Mouse (Mus musculus) natural killer cell, adult 2 months (primary cell): Measurements from ENCODE around the gene Arid1b.

ENCODE experiments used
- DNase-seq, 2 experiments: peaks; one replicate each; pipeline ENCODE4 v3.0.0; 2022; ENCODE audit warnings: low spot score in 2 of 2

The Arid1b gene

GRCm38 (mm10) chr17:5154322-5154721 is 160.2 kb downstream of the Arid1b start:
- DNase-seq: no peak

- DNase-seq: no peak
Measured at GRCm38 (mm10) chr17:5157609-5158008, 163.5 kb downstream of the Arid1b start.

GRCm38 (mm10) chr17:5162525-5162924 is 168.4 kb downstream of the Arid1b start:
- no peak for DNase-seq

GRCm38 (mm10) chr17:5163251-5163826 is 169.2 kb downstream of the Arid1b start:
- peak; percentile 54 to 72 for DNase-seq

GRCm38 (mm10) chr17:5164794-5165193 is 170.7 kb downstream of the Arid1b start:
- DNase-seq: no peak

- peak; percentile 18 to 30 for DNase-seq
Measured at GRCm38 (mm10) chr17:5165201-5165825, 171.2 kb downstream of the Arid1b start.

DNA sequence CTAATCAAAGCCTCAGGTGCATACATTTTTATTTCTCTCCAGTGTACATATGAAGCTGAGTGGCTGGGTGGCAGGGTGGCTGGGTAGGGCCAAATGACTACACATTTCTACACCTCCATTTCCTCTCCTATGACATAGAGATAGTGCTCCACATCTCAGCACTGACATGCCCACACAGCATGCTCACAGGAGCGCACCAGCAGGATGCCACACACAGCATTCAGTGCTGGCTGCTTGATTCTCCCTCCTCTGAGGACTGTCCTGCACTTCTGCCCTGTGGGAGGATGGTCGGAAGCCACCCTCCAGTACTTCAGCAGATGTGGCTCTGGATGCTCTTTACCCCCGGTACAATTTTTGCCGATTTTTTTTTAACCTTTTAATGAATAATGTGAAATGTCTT is 172.0 kb downstream of the Arid1b start:
- DNase-seq: no peak

- no peak for DNase-seq
Measured at GRCm38 (mm10) chr17:5168046-5168445, 173.9 kb downstream of the Arid1b start.

DNA sequence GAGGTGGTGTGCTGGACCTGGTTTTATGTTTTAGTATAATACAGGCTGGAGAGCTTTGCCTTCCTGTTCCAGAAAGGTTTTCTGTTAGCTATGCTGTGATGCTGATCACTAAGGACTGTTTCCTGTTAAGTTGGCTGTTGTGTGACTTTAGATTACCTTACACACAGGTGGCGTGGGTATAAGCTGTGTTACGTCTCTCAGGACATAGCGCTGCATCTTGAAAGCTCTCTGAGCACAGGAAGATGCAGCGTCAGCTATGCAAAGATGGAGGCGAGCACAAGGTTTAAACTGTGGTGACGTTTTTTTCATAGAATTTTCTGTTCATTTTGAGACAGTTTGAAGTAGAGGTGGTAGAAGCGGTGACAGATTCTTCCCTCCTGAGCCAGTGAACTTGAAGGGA is 174.5 kb downstream of the Arid1b start:
- no peak for DNase-seq

- DNase-seq: no peak
Measured at GRCm38 (mm10) chr17:5170321-5170720, 176.2 kb downstream of the Arid1b start.

- DNase-seq: no peak
Measured at GRCm38 (mm10) chr17:5171467-5171866, 177.3 kb downstream of the Arid1b start.

- DNase-seq: peak; percentile 53 to 72
Measured at GRCm38 (mm10) chr17:5174426-5175020, 180.4 kb downstream of the Arid1b start.

GRCm38 (mm10) chr17:5175535-5175934 is 181.4 kb downstream of the Arid1b start:
- no peak for DNase-seq

DNA sequence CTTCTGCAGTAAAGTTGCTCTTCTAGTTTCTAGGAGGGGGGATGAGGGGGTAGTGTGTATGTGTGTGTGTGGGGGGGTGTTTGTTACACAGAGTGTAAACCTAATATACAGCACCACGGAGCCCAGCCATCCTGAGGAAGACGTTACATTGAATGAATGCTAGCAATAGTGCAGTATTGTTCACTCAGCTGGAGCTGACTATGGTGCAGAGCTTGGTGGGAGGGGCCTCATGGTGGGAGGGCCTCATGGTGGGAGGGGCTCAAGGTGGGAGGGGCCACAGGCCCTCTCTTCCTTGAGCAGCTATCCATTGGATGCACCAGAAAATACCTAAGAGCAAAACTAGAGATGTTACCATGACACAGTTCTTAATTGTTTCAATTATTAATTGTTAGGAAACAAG is 182.2 kb downstream of the Arid1b start:
- DNase-seq: no peak

- no peak for DNase-seq
Measured at GRCm38 (mm10) chr17:5178534-5178933, 184.4 kb downstream of the Arid1b start.

DNA sequence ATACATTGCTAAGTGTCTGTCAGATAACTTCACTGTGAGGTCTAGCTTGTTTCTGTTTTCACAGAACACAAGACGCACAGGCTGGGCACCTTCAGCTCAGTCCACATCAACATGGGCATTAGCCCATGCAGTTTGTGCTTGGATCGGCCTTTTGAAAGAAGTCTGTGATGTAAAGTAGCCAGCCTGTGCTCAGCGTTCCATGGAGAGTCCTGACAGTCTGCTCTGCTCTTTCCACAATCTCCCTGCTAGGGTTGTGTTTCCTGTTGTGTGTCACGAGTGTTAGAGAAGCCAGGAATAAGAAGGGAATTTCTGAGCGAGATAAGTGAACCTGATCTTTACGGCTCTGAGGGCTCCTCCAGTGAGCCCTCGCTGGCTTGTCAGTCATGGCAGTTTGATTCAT is 184.9 kb downstream of the Arid1b start:
- no peak for DNase-seq

- no peak for DNase-seq
Measured at GRCm38 (mm10) chr17:5179412-5179811, 185.3 kb downstream of the Arid1b start.

DNA sequence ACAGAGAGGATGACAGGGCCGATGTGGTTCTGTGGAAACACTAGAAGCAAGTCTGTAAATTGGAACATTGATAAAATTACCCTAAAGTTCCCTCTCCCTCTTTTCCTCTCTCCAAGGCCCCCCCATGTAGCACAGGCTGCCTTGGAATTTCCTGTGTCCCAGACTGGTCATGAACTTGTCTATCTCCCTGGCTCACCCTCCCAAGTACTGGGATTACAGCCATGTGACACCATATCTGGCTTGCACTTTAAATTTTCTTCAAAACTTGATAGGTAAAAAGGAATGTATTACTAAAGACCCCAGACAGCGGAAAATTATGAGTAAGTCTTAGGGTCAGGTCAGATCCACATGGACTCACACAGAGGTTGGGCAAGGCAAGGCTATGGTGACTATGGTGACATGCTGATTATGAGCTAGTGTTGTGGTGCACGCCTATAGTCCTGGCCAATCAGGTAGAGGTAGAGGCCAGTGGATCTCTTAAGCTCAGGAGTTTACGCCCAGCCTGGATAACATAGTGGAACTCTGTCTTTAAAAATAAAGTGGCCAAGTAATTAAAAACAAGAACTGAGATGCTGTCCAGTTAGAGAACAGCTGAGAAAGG is 185.9 kb downstream of the Arid1b start:
- no peak for DNase-seq

- no peak for DNase-seq
Measured at GRCm38 (mm10) chr17:5180925-5181324, 186.8 kb downstream of the Arid1b start.

DNA sequence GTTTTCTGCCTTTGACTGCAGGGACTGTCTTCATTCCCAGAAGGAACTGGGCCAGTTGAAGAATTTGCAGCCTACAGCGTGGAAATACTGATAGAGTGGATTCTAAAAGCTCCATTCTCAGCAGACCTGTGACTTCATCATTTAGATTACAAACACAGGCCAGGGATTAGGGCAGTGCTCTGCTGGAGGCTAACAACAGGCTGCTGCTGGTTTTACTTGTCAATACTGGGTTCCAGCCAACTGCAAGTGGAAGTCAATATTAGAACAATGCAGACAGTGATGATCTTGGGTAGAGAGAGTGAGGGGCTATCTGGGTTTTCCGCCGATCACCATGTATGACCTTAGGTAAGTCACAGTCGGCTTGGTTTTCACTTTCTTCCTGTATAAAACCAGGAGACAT is 188.4 kb downstream of the Arid1b start:
- no peak for DNase-seq

DNA sequence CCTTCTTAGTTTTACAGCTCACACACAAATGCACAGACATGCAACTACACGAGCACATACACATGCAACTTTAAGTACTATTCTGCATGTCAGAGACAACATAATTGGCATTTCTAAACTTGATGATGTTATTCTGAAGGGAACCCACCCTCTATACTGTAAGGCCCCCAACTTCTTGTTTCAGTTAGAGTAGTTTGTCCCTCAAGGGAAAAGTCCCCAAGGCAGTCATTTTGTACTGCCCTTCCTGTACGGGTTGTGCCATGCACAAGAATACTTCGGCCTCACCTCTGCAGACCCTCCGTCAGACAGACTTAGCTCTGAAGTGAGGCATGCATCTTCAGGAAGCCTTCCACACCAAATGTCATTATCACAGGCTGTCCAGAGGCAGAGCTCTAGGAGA is 191.4 kb downstream of the Arid1b start:
- no peak for DNase-seq

- no peak for DNase-seq
Measured at GRCm38 (mm10) chr17:5187546-5187945, 193.4 kb downstream of the Arid1b start.

DNA sequence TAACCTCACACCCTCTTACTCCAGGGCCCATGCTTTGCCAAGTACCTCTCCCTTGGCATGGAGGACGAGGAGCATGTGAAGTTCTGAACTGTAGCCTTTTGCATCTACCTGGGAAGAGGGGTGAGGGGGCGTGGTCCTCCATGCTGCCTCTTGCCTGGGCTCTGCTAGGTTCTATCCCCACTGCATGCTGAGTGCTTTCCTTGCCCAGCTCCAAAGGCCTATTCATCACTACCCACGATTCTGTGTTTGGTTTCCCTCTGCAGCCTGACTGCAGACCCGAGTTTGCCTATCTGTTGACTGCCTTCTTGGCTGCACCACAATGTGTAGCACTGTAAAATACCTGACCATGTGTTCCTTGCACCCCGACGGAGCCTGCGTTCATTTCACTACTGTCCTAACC is 194.3 kb downstream of the Arid1b start:
- DNase-seq: no peak
